Mouse (Mus musculus): ENCODE data around the gene Pou2f2.

GRCm38 (mm10) chr7:25181331-25181790 is 1.8 kb upstream of the Pou2f2 start:
- peak; percentile 63 for TF ChIP-seq CTCF (IDR thresholded peaks at IDR 0.05; ENCODE audit: insufficient read depth, low read length)
- no peak for TF ChIP-seq POLR2A (IDR thresholded peaks at IDR 0.05; ENCODE audit: borderline replicate concordance, extremely low read depth, low read depth, low read length)

All from lung, adult 2 months (tissue).